Mouse (Mus musculus): Measurements from ENCODE around the gene Metrn. TPM values are rescaled to one million over a fixed set of nuclear protein-coding genes. Genes with fewer than 3 reads are reported as not detected.

Gene Metrn
- polyA plus RNA-seq, 1 experiment from 2014 or later: 21.2 TPM

DNA sequence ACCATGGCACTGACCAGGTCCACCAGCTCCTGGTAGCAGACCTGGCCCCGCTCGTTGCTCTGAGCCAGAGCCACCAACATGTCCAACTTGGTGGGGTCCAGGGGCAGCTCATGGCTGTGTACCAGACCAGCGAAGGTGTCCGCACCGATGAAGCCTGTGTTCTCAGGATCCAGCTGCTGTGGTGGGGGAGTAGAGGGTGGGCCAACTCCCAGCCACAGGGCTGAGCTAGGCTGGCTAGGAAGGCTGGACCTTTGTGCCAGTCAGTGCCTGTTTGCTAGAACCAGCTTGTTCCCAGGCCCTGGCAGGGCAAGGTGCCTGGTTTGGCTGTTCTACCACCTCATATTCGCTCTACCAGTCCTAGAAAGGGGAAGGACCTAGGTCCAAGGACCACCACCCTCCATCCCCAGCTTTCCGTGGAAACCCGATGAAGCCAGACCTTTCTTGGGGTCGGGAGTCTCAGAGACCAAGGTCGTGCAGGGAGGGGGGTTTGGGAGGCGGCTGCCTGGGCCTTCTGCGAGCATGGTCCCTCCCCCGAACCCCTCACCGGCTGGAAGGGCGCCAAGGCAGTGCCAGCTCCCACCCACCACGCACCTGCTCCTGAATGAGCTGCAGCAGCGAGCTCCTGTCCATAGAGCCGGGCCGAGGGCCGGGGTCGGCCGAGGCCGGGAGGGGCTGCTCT, 39.6 kb upstream of the Metrn start:
- Histone ChIP-seq H3K4me3 (peak overlapping the region; percentile 47), H3K27me3 (no peaks in the 10 kb centered on the region), H3K9ac (peak overlapping the region; percentile 62), H3K27ac (peak overlapping the region; percentile 69), H3K4me2 (peak overlapping the region; percentile 90), H3K4me1 (replicated peaks) (peaks cover 62% of the 10 kb centered on the region), H3K9me3 (replicated peaks) (no peaks in the 10 kb centered on the region), H3K36me3 (peaks cover 35% of the 10 kb centered on the region)
- 20% methylated on average over 23 of the region's 23 CpGs for WGBS
- no peak for ATAC-seq (replicated peaks; ENCODE audit: insufficient number of reproducible peaks, insufficient read depth, low FRiP score, low read depth)

DNA sequence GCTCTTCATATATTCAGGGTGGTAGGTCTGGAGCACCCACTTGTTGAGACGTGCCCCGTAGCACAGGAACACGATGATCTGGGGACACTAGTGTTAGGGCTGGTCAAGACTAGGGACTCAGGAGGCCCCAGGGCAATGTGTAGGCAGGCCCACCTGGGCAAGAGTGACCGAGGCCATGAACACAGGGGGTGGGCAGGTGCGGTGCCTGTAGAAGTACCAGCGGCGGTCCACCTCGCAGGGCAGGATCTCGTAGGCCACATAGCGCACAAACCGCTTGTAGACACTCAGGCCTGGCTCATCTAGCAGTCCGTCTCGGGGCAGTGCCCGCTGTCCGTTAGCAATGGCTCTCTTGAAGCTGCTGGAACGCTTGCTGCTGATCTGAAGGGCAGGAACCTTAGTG, 38.9 kb upstream of the Metrn start:
- H3K9ac ChIP-seq: peak overlapping the region; percentile 62; the same call in 1 of the 2 replicates
- H3K4me1 ChIP-seq (replicated peaks): peaks cover 66% of the 10 kb centered on the region
- no peak for ATAC-seq (replicated peaks; ENCODE audit: insufficient number of reproducible peaks, insufficient read depth, low FRiP score, low read depth)
- peaks cover 34% of the 10 kb centered on the region for H3K36me3 ChIP-seq
- no peaks in the 10 kb centered on the region for H3K27me3 ChIP-seq
- H3K9me3 ChIP-seq (replicated peaks): no peaks in the 10 kb centered on the region
- 92% methylated on average over 16 of the region's 16 CpGs for WGBS
- peak overlapping the region; percentile 91 for H3K4me2 ChIP-seq
- H3K27ac ChIP-seq: no peak overlapping the region
- peak overlapping the region; percentile 47; the same call in 1 of the 2 replicates for H3K4me3 ChIP-seq

DNA sequence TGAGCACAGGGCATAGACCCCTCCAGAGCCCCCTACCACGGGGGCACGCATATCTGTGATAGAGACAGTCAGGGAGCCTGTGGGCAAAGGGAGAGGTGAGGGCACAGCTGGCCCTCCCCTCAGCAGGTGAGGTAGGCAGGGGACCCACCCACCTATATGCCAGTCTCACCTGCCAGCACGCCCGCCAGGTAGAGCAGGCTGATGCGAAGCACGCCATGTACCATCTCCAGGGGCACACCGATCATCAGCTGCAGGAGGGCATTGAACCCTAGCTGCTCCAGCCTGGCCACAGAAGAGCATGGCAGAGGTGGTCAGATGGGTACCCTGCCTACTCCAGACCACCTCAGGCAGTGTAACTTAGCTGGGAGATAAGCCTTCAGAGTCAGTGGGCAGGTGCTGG, 38.4 kb upstream of the Metrn start:
- H3K4me3 ChIP-seq: peak overlapping the region; percentile 82
- peaks cover 34% of the 10 kb centered on the region for H3K36me3 ChIP-seq
- H3K4me2 ChIP-seq: peak overlapping the region; percentile 91; the same call in 1 of the 2 replicates
- ATAC-seq (replicated peaks; ENCODE audit: insufficient number of reproducible peaks, insufficient read depth, low FRiP score, low read depth): no peak
- H3K27ac ChIP-seq: no peak overlapping the region
- no peak overlapping the region for H3K9ac ChIP-seq
- H3K9me3 ChIP-seq (replicated peaks): no peaks in the 10 kb centered on the region
- 94% methylated on average over 7 of the region's 7 CpGs for WGBS
- no peaks in the 10 kb centered on the region for H3K27me3 ChIP-seq
- peaks cover 70% of the 10 kb centered on the region for H3K4me1 ChIP-seq (replicated peaks)

DNA sequence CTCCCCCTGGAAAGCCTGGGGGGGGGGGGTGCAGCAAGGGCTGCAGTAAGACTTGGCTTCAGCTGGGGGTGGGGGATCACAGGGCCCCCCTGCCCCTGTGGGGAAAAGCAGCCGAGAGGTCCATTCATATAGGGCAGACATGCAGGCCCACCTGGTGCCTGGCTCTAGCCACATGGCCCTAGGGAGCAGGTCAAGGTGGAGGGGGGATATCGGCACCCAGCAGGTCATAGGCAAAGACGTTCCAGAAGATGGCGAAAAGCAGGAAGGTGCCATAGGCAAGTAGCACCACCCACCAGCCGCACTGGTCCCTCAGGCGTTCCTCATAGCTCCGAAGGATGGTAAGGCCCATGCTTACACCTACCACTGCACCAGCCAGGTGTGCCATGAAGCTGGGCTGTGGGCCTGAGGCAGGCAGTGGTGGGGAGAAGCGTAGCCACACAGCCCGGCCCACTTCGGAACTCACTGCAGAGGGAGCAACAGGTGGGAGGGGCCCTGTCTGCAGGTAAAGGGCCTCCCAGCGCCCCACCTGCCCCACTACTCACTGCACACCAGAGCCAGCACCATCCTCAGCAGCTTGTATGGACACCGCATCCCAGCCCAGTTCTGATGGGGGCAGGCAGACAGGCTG, 37.8 kb upstream of the Metrn start:
- Histone ChIP-seq H3K9ac (peak overlapping the region; percentile 86), H3K27ac (peak overlapping the region; percentile 99), H3K36me3 (peaks cover 29% of the 10 kb centered on the region), H3K4me1 (replicated peaks) (peaks cover 73% of the 10 kb centered on the region), H3K4me3 (peak overlapping the region; percentile 82), H3K4me2 (peak overlapping the region; percentile 91), H3K27me3 (no peaks in the 10 kb centered on the region), H3K9me3 (replicated peaks) (no peaks in the 10 kb centered on the region)
- WGBS: 86% methylated on average over 12 of the region's 12 CpGs
- ATAC-seq (replicated peaks; ENCODE audit: insufficient number of reproducible peaks, insufficient read depth, low FRiP score, low read depth): no peak

DNA sequence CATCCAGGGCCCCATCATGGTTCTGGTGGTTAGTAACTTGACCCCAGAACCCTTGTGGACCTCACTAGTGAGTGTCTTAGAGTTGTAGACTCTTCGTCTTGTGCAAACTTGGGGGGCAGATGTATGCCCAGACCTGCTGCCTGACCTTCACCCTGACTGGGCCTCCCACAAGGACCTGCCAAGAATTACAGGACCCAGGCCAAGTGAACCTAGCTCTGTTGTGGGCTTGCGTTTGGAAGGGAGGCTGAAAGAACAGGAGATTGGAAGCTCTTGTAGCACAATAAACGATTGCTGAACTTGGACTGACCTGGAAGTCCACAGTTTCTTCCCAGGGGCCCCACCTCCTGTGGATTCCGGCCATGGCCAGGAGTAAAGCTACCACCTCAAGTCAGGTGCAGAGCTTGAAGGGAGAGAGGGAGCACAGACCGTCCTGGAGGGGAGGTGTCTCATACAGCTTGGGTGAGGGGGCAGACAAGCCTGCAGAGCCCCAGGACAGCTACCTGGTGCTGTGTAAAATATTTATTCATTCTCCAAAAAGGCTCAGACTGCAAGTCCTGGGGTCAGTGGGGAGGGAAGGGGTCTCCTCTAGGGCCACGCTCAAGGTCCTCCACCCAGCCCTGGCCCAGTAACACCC, 37.1 kb upstream of the Metrn start:
- Histone ChIP-seq H3K4me3 (peak overlapping the region; percentile 82), H3K9ac (peak overlapping the region; percentile 86), H3K4me2 (peak overlapping the region; percentile 91), H3K36me3 (peaks cover 23% of the 10 kb centered on the region), H3K4me1 (replicated peaks) (peaks cover 76% of the 10 kb centered on the region), H3K27me3 (no peaks in the 10 kb centered on the region), H3K27ac (peak overlapping the region; percentile 99), H3K9me3 (replicated peaks) (no peaks in the 10 kb centered on the region)
- ATAC-seq (replicated peaks; ENCODE audit: insufficient number of reproducible peaks, insufficient read depth, low FRiP score, low read depth): no peak
- WGBS: 15% methylated on average over 6 of the region's 6 CpGs

DNA sequence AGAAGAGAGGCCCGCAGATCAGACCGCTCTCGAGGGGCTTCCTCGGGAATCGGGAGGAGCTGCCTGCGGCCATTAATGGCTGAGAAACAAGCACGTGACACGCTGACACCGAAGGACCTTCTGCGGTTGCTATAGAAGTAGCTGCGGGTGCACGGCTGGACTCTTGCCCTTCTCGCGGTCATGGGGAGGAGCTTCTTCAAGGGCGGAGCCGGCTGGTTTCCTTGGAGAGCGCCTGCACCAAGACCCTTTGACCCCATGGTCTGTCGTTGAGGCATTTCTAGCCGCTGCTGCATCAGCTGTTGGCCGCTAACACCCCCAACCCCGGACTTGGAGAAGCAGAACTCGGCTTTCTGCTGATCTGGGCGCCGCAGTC, 36.3 kb upstream of the Metrn start, which contains the start of gene Stub1:
Stub1 (minus strand) TSS at position 114 of the 373 bp plus-strand sequence.
- WGBS: under 1% methylated on average over 24 of the region's 24 CpGs
- Histone ChIP-seq H3K4me2 (peak within 1 kb of the TSS; percentile 91), H3K4me1 (replicated peaks) (peaks cover 79% of the 10 kb centered on the region), H3K9me3 (replicated peaks) (no peaks in the 10 kb centered on the region), H3K27me3 (no peaks in the 10 kb centered on the region), H3K9ac (peak within 1 kb of the TSS; percentile 86), H3K27ac (peak within 1 kb of the TSS; percentile 99), H3K4me3 (peak within 1 kb of the TSS; percentile 82), H3K36me3 (peaks cover 18% of the 10 kb centered on the region)
- ATAC-seq (replicated peaks; ENCODE audit: insufficient number of reproducible peaks, insufficient read depth, low FRiP score, low read depth): peak; percentile 74

DNA sequence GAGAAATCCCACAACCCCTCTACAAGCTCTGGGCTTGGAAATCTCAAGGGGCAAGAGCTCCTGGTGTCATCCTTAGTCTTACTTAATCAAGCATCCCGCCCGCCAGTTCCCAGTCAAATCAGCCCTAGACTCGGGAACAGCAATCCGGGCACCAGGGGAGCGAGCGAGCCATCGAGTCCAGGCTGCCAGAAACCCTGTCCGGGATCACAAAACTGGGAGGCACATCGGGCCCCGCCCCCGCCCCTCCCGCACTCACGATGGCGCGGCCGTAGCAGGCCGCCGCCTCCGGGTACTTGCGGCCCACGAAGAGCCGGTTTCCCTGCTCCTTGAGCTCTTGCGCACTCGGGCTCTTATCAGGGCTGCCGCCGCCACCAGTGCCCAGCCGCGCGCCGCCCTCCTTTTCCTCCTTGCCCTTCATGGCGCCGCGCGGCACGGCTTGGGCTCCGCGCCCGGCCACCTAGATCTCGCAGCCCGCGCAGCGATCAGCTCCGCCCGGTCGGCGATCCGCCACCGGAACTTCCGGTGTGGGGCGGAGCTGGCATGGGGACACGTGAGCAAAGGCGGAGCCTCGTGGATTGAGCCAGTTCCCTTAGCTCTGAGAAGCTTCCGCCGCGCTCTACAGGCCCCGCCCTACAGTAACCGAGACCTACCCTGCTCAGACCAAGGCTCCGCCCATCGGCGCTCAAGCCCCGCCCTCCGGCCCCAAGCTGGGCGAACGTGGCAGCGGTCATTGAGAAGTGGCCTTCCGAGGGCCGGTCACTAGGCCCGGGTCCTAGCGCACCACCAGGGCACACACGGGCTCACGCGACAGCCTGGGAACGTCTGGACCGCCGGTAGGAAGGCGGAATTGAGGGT, 35.7 kb upstream of the Metrn start:
- H3K9me3 ChIP-seq (replicated peaks): no peaks in the 10 kb centered on the region
- H3K27ac ChIP-seq: peak overlapping the region; percentile 99
- peak overlapping the region; percentile 91 for H3K4me2 ChIP-seq
- H3K27me3 ChIP-seq: no peaks in the 10 kb centered on the region
- H3K9ac ChIP-seq: peak overlapping the region; percentile 86
- under 1% methylated on average over 72 of the region's 77 CpGs for WGBS
- ATAC-seq (replicated peaks; ENCODE audit: insufficient number of reproducible peaks, insufficient read depth, low FRiP score, low read depth): peak; percentile 92
- peak overlapping the region; percentile 82 for H3K4me3 ChIP-seq
- H3K36me3 ChIP-seq: peaks cover 20% of the 10 kb centered on the region
- H3K4me1 ChIP-seq (replicated peaks): peaks cover 76% of the 10 kb centered on the region

DNA sequence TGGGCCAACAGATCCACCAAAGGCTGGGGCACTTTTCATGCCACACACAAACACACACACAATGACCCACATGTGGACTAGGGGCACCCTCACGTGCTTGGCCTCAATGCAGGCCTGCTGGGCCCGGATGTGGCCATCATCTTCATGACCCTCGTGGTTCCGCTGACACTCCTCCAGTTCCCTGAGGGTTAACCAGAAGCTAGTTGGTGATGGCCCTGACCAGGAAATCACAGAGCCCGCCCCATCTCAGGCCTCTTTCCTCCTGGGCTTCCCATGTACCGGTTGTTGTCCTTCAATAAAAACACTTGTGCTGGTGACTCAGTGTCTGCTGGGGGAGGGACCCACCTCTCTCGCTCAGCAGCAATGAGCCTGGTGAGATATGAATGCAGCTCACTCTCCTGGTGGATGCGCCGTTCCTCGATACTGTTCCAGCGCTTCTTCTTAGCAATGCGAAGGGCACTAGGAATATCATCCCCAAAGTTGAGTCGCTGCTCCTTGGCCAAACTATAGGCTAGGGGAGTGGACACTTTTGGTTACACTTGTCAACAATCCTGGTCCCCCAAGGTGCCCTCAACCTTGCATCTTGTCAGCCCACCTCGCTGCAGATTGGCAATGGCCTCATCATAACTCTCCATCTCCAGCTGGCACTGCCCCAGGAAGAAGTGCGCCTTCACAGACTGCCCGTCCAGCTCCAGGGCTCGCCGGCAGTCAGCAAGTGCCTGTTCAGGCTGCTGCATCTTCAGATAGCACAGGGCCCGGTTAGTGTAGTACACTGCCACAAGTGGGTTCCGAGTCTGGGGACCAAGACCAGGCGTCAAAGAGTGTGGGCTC, 34.7 kb upstream of the Metrn start:
- Histone ChIP-seq H3K27ac (peak overlapping the region; percentile 99), H3K9me3 (replicated peaks) (no peaks in the 10 kb centered on the region), H3K4me3 (peak overlapping the region; percentile 82), H3K4me2 (peak overlapping the region; percentile 91), H3K27me3 (no peaks in the 10 kb centered on the region), H3K36me3 (peaks cover 24% of the 10 kb centered on the region), H3K4me1 (replicated peaks) (peaks cover 66% of the 10 kb centered on the region), H3K9ac (peak overlapping the region; percentile 83)
- no peak for ATAC-seq (replicated peaks; ENCODE audit: insufficient number of reproducible peaks, insufficient read depth, low FRiP score, low read depth)
- 44% methylated on average over 21 of the region's 21 CpGs for WGBS

DNA sequence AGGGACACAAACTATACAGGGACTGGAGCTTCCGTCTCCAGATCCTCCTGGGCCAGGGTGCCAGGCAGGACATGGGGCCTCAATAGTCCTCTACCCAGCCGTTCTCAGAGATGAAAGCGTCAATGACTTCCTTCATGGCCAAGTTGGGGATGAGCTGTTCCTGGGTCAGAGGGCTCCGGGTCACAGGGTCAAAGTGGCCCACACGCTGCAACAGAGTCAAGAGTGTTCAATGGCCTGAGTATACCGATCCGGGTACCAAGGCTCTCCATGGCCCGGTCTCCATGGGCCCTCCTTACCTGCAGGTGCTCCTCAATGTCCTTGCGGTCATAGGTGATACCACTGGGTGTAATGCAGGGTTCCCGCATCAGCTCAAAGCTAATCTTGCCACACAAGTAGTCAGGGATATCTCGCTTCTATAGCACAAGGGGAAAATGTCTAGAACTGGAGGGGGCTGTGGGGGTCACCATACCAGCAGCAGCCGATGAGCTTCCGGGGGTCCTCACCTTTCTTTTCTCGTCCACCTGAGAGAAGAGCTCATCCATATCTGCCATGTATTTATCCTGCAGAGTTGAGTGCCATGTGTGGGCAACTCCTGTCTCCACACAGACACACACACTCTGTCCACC, 34.0 kb upstream of the Metrn start:
- no peak overlapping the region for H3K27ac ChIP-seq
- H3K4me2 ChIP-seq: peak overlapping the region; percentile 91
- peak overlapping the region; percentile 82 for H3K4me3 ChIP-seq
- ATAC-seq (replicated peaks; ENCODE audit: insufficient number of reproducible peaks, insufficient read depth, low FRiP score, low read depth): no peak
- H3K27me3 ChIP-seq: no peaks in the 10 kb centered on the region
- H3K9ac ChIP-seq: no peak overlapping the region
- peaks cover 59% of the 10 kb centered on the region for H3K4me1 ChIP-seq (replicated peaks)
- peaks cover 24% of the 10 kb centered on the region for H3K36me3 ChIP-seq
- WGBS: 84% methylated on average over 14 of the region's 14 CpGs
- no peaks in the 10 kb centered on the region for H3K9me3 ChIP-seq (replicated peaks)

DNA sequence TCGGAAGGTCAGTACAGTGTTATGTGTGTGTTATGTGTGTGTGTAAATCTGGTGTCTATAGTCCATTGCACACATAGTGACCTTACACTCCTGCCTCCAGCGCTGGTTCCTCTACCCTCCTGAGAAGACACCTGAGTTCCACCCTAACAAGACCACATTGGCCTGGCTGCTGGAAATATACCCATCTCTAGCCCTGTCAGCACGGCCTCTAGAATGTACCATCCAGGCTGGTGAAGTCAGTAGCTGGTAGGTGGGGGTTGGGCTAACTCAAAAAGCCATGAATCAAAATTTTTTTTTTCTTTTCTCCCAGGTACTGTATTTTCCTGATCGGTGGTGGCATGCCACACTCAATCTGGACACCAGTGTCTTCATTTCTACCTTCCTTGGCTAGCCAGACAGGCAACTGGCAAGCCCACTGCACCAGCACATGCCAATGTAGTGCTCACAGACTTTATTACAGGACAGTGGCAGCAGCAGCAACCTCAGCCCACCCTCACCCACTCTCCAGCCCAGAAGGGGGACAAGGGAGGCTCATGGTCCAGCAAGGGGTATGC, 33.3 kb upstream of the Metrn start:
- WGBS: 79% methylated on average over 4 of the region's 4 CpGs
- peak overlapping the region; percentile 72 for H3K4me3 ChIP-seq
- peaks cover 22% of the 10 kb centered on the region for H3K36me3 ChIP-seq
- no peak for ATAC-seq (replicated peaks; ENCODE audit: insufficient number of reproducible peaks, insufficient read depth, low FRiP score, low read depth)
- no peaks in the 10 kb centered on the region for H3K27me3 ChIP-seq
- H3K4me2 ChIP-seq: peak overlapping the region; percentile 84; the same call in 1 of the 2 replicates
- H3K9ac ChIP-seq: no peak overlapping the region
- H3K27ac ChIP-seq: no peak overlapping the region
- H3K4me1 ChIP-seq (replicated peaks): peaks cover 55% of the 10 kb centered on the region
- H3K9me3 ChIP-seq (replicated peaks): no peaks in the 10 kb centered on the region

All from heart, embryonic 15.5 days (tissue).